Mouse (Mus musculus): Measurements from ENCODE around the gene Kat14. TPM values are rescaled to one million over a fixed set of nuclear protein-coding genes. Genes with fewer than 3 reads are reported as not detected.
A peak's percentile ranks its signal among the peaks of the same experiment; 100 is the strongest.

Gene Kat14
- polyA plus RNA-seq, 1 experiment from 2014 or later = 27.9 TPM

- H3K4me3 ChIP-seq = no peak overlapping the region
- H3K9me3 ChIP-seq = no peaks in the 10 kb centered on the region
- WGBS = 42% methylated on average over 5 of the region's 5 CpGs
- no peaks in the 10 kb centered on the region for H3K36me3 ChIP-seq
- H3K9ac ChIP-seq = no peak overlapping the region
- H3K27ac ChIP-seq (replicated peaks) = no peak overlapping the region
- no peak overlapping the region for H3K4me2 ChIP-seq
- no peaks in the 10 kb centered on the region for H3K27me3 ChIP-seq (replicated peaks)
- 0 out of 2 replicates have a peak, but pooled peaks have one; percentile 19 for ATAC-seq (ENCODE audit: extremely low read depth, insufficient number of reproducible peaks, low FRiP score, low TSS enrichment)
- peaks cover 9% of the 10 kb centered on the region; the same call in 1 of the 2 replicates for H3K4me1 ChIP-seq
Observed at GRCm38 (mm10) chr2:144427852-144428251, 59.1 kb downstream of the Kat14 start.

DNA sequence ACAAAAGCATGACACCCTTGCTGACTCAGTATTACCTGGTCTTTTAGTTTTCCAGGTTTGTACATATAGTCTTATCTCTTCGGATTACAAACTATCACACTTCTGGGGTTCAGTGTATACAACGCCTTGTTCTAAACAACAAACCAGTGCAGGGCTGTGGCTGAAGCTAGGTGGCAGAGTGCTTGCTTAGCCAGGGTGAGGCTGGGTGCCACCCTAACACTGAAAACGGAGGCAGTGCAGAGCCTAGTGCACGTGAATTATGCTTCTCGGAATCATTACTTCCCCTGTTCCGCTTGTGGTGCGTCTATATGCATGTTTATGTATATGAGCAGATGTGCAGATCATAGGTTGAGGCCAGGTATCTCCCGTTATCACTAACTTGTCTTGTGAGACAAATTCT is 59.9 kb downstream of the Kat14 start:
- no peak overlapping the region for H3K9ac ChIP-seq
- H3K36me3 ChIP-seq = no peaks in the 10 kb centered on the region
- H3K4me2 ChIP-seq = no peak overlapping the region
- no peaks in the 10 kb centered on the region for H3K27me3 ChIP-seq (replicated peaks)
- no peak overlapping the region for H3K4me3 ChIP-seq
- no peaks in the 10 kb centered on the region for H3K9me3 ChIP-seq
- H3K4me1 ChIP-seq = peaks cover 9% of the 10 kb centered on the region; the same call in 1 of the 2 replicates
- ATAC-seq (ENCODE audit: extremely low read depth, insufficient number of reproducible peaks, low FRiP score, low TSS enrichment) = no peak
- WGBS = 78% methylated on average over 8 of the region's 8 CpGs
- H3K27ac ChIP-seq (replicated peaks) = no peak overlapping the region

DNA sequence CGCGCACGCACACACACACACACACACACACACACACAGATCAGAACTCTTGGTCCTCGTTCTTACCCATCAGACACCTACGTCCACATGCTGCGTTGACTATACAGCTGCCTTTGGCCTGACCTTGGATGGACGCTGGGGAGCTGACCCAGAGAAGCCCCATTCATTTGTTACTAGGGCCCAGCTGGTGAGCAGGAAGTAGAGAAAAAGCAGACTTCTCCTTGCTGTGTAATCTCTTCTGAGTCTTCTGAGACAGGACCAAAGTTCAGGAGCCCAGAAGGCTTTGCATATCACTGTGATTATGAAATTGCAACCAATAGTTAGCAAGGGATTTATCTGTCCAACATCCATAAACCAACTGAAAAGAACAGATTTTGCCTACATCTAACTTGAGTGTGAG is 60.4 kb downstream of the Kat14 start:
- Histone ChIP-seq H3K4me3 (no peak overlapping the region), H3K4me2 (no peak overlapping the region), H3K9ac (no peak overlapping the region), H3K27ac (replicated peaks) (no peak overlapping the region), H3K36me3 (no peaks in the 10 kb centered on the region), H3K27me3 (replicated peaks) (no peaks in the 10 kb centered on the region), H3K4me1 (peaks cover 9% of the 10 kb centered on the region; the same call in 1 of the 2 replicates), H3K9me3 (no peaks in the 10 kb centered on the region)
- no peak for ATAC-seq (ENCODE audit: extremely low read depth, insufficient number of reproducible peaks, low FRiP score, low TSS enrichment)
- WGBS = 69% methylated on average over 7 of the region's 7 CpGs

DNA sequence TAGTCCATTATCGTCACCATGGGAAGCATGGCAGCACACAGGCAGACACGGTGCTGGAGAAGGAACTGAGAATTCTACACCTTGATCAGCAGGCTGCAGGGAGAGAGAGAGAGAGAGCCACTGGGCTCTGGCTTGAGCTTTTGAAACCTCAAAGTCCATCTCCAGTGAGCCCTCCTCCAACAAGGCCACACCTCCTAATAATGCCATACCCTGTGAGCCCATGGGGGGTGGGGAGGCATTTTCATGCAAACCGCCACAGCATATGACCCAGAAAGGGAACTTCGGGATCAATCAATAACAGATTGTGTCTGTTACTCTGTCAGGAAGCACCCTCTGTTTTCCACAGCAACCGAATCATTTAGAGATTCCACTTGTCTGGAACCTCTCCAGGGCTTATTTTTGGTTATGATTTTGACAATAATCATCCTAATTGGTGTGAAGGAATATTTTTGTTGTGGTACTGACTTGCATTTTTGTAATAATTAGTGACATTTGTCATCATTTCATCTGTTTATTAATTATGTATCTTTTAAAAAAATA is 62.6 kb downstream of the Kat14 start:
- no peak for ATAC-seq (ENCODE audit: extremely low read depth, insufficient number of reproducible peaks, low FRiP score, low TSS enrichment)
- H3K9ac ChIP-seq = no peak overlapping the region
- no peak overlapping the region for H3K4me3 ChIP-seq
- H3K36me3 ChIP-seq = no peaks in the 10 kb centered on the region
- no peaks in the 10 kb centered on the region for H3K9me3 ChIP-seq
- 74% methylated on average over 5 of the region's 5 CpGs for WGBS
- no peak overlapping the region for H3K4me2 ChIP-seq
- no peak overlapping the region for H3K27ac ChIP-seq (replicated peaks)
- H3K4me1 ChIP-seq = peaks cover 9% of the 10 kb centered on the region; the same call in 1 of the 2 replicates
- no peaks in the 10 kb centered on the region for H3K27me3 ChIP-seq (replicated peaks)

GRCm38 (mm10) chr2:144435679-144436078 is 66.9 kb downstream of the Kat14 start:
- no peaks in the 10 kb centered on the region for H3K4me1 ChIP-seq
- H3K36me3 ChIP-seq = no peaks in the 10 kb centered on the region
- no peak overlapping the region for H3K27ac ChIP-seq (replicated peaks)
- H3K4me3 ChIP-seq = no peak overlapping the region
- H3K4me2 ChIP-seq = no peak overlapping the region
- H3K27me3 ChIP-seq (replicated peaks) = no peaks in the 10 kb centered on the region
- H3K9me3 ChIP-seq = no peaks in the 10 kb centered on the region
- ATAC-seq (ENCODE audit: extremely low read depth, insufficient number of reproducible peaks, low FRiP score, low TSS enrichment) = no peak
- H3K9ac ChIP-seq = no peak overlapping the region
- 79% methylated on average over 10 of the region's 10 CpGs for WGBS

DNA sequence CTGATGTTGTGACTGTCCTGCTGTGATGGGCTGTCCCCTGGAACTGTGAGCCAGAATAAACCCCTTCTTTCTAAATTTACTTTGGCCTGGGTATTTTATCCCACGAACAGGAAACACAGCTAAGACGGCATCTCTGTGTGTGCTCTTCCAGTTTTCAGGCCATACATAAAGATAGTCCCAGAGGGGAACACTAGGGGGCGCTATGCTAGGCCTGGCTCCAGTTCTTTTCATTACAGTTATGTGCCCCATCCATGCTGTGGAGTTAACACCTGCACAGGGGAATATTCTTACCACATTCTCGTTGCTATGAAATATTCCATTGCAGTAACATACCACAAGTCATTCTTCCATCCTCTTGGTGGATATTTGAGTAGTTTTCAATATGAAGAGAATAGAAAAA is 69.6 kb downstream of the Kat14 start:
- H3K4me2 ChIP-seq = no peak overlapping the region
- ATAC-seq (ENCODE audit: extremely low read depth, insufficient number of reproducible peaks, low FRiP score, low TSS enrichment) = no peak
- H3K27me3 ChIP-seq (replicated peaks) = no peaks in the 10 kb centered on the region
- no peak overlapping the region for H3K4me3 ChIP-seq
- H3K27ac ChIP-seq (replicated peaks) = no peak overlapping the region
- H3K9me3 ChIP-seq = no peaks in the 10 kb centered on the region
- H3K9ac ChIP-seq = no peak overlapping the region
- no peaks in the 10 kb centered on the region for H3K4me1 ChIP-seq
- 46% methylated on average over 4 of the region's 4 CpGs for WGBS
- H3K36me3 ChIP-seq = no peaks in the 10 kb centered on the region

DNA sequence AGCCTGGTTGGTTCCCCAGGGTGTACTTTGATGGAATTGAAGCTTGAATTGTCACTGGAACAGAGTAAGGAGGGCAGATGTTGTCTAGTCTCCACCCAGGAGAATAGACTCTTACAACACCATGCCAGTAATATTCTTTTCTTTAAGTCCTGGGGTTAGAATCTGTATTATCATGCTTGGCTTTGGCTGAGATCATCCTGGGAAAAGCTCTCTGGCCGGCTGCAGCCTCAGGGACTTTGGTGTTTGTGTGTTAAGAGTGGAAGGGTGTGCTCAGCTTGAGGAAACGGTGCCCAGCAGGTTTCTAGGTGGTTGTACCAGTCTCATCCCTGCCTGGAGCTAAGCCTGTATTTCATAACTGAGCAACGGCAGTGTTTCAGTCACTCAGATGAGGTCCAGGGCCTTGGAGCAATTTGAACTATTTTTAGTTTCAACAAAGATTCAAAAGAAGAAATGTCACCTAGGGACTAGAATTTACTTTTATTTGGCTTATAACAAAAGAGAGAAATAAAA is 70.5 kb downstream of the Kat14 start:
- no peak for ATAC-seq (ENCODE audit: extremely low read depth, insufficient number of reproducible peaks, low FRiP score, low TSS enrichment)
- Histone ChIP-seq H3K4me1 (no peaks in the 10 kb centered on the region), H3K9ac (no peak overlapping the region), H3K27me3 (replicated peaks) (no peaks in the 10 kb centered on the region), H3K27ac (replicated peaks) (no peak overlapping the region), H3K4me2 (no peak overlapping the region), H3K36me3 (no peaks in the 10 kb centered on the region), H3K9me3 (no peaks in the 10 kb centered on the region), H3K4me3 (no peak overlapping the region)
- 56% methylated on average over 3 of the region's 3 CpGs for WGBS

DNA sequence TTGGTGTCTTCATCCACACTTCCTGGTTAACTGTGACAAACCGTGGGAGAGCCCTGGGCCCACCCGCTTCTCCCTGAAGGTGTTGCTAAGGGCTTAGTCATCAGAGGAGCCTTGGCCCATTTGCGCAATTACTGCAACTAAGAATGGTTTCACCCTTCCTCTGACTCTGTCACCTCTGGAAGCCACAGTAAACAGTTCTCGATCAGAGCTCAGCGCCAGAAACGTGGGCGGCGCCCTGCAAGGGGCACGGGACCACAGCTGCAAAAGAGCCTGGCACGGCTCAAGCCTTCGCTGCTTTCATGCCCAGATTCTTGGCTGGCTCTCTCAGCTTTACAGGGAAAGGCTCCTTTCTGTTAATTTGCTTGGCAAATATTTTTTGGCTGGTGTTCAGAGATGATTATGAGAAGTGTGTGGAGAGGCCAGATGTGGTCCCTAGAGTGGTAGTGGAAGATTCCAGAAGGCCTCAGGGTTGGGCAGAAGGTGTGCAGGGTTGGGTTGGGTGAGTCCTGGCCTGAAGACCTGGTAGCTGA is 72.7 kb downstream of the Kat14 start:
- Histone ChIP-seq H3K9me3 (no peaks in the 10 kb centered on the region), H3K27me3 (replicated peaks) (no peaks in the 10 kb centered on the region), H3K4me1 (no peaks in the 10 kb centered on the region), H3K36me3 (no peaks in the 10 kb centered on the region), H3K27ac (replicated peaks) (no peak overlapping the region), H3K4me3 (no peak overlapping the region), H3K9ac (no peak overlapping the region), H3K4me2 (no peak overlapping the region)
- WGBS = 73% methylated on average over 11 of the region's 11 CpGs
- ATAC-seq (ENCODE audit: extremely low read depth, insufficient number of reproducible peaks, low FRiP score, low TSS enrichment) = no peak

- no peak for ATAC-seq (ENCODE audit: extremely low read depth, insufficient number of reproducible peaks, low FRiP score, low TSS enrichment)
- H3K4me2 ChIP-seq = no peak overlapping the region
- H3K27ac ChIP-seq (replicated peaks) = no peak overlapping the region
- peaks cover 19% of the 10 kb centered on the region; the same call in 1 of the 2 replicates for H3K27me3 ChIP-seq (replicated peaks)
- H3K36me3 ChIP-seq = no peaks in the 10 kb centered on the region
- no peak overlapping the region for H3K9ac ChIP-seq
- H3K4me1 ChIP-seq = no peaks in the 10 kb centered on the region
- H3K4me3 ChIP-seq = no peak overlapping the region
- H3K9me3 ChIP-seq = no peaks in the 10 kb centered on the region
- WGBS = 71% methylated on average over 7 of the region's 7 CpGs
Observed at GRCm38 (mm10) chr2:144446360-144446999, 77.7 kb downstream of the Kat14 start.

DNA sequence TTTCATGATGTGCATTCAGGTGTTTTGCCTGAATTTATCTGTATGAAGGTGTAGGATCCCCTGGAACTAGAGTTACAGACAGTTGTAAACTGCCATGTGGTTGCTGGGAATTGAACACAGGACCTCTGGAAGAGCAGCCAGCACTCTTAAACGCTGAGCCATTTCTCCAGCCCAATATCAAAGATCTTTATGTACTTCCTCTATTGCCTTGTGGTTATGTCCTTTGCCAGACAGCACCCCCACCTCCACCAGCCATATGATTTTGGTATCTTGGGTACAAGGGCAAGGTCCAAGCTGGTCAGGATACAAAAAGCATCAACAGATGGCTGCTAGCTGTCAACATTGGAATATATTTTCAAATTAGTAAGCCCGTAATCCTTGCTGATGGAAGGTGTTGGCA is 81.6 kb downstream of the Kat14 start:
- Histone ChIP-seq H3K4me2 (no peak overlapping the region), H3K27ac (replicated peaks) (no peak overlapping the region), H3K9ac (no peak overlapping the region), H3K27me3 (replicated peaks) (peaks cover 42% of the 10 kb centered on the region), H3K4me3 (no peak overlapping the region), H3K36me3 (no peaks in the 10 kb centered on the region), H3K9me3 (no peaks in the 10 kb centered on the region), H3K4me1 (no peaks in the 10 kb centered on the region)
- WGBS = 59% methylated on average over 2 of the region's 2 CpGs
- ATAC-seq (ENCODE audit: extremely low read depth, insufficient number of reproducible peaks, low FRiP score, low TSS enrichment) = no peak

GRCm38 (mm10) chr2:144452364-144453008 is 83.7 kb downstream of the Kat14 start:
- no peak overlapping the region for H3K27ac ChIP-seq (replicated peaks)
- 8% methylated on average over 8 of the region's 8 CpGs for WGBS
- no peak for ATAC-seq (ENCODE audit: extremely low read depth, insufficient number of reproducible peaks, low FRiP score, low TSS enrichment)

More at GRCm38 (mm10) chr2:144452364-144453008, 83.7 kb downstream of the Kat14 start:
- H3K27me3 ChIP-seq (replicated peaks) = peaks cover 59% of the 10 kb centered on the region
- no peaks in the 10 kb centered on the region for H3K36me3 ChIP-seq
- no peaks in the 10 kb centered on the region for H3K4me1 ChIP-seq
- H3K4me2 ChIP-seq = no peak overlapping the region
- no peak overlapping the region for H3K4me3 ChIP-seq
- H3K9ac ChIP-seq = no peak overlapping the region
- no peaks in the 10 kb centered on the region for H3K9me3 ChIP-seq
